Mouse (Mus musculus): Measurements from ENCODE around the gene Gm21854.
"Not testable (repeated sequence)": the region's sequence is repeated elsewhere in the genome, so short reads cannot be mapped to it uniquely, and the experiment has no call there.

DNA sequence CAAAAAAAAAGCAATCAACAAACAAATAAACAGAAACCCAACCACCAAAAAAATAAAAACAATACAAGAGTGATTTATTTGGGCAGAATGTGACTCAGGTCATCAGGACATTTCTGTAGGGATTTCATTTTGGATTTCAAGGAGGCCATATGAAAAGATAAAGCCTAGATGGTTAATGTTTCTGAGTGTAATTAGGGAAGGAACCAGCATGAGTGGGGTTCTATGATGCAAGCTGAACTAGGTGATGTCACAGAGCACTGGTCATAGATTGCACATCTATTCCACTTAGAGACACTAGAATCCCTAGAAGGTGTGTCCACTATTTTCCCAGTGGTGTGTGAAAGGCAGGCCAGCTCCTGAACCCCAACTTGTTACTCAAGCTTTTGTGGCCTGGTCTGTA lies at the start of gene Gm21854:
- not testable (repeated sequence) for TF ChIP-seq CTCF (IDR thresholded peaks at IDR 0.05; ENCODE audit: control insufficient read depth, insufficient read depth, insufficient read length); MAX (IDR thresholded peaks at IDR 0.05); FOSL1 (IDR thresholded peaks at IDR 0.05; ENCODE audit: insufficient read depth, low read length, poor library complexity, severe bottlenecking); MYOG (IDR thresholded peaks at IDR 0.05; ENCODE audit: control insufficient read depth, extremely low read depth, insufficient read length); USF1 (IDR thresholded peaks at IDR 0.05; ENCODE audit: low read depth); MYOD1 (IDR thresholded peaks at IDR 0.05; ENCODE audit: control insufficient read depth, insufficient read length, low read depth)
